Mouse (Mus musculus) spleen, postnatal 36 days (tissue): ENCODE results near the gene Dnah2.
A peak's percentile ranks its signal among the peaks of the same experiment; 100 is the strongest.

Source experiments
- DNase-seq, 2 experiments: peaks; one replicate each; pipeline ENCODE4 v3.0.0; 2022; ENCODE audit warnings: low spot score in 2 of 2, mixed read lengths in 1 of 2

Dnah2 gene

DNA sequence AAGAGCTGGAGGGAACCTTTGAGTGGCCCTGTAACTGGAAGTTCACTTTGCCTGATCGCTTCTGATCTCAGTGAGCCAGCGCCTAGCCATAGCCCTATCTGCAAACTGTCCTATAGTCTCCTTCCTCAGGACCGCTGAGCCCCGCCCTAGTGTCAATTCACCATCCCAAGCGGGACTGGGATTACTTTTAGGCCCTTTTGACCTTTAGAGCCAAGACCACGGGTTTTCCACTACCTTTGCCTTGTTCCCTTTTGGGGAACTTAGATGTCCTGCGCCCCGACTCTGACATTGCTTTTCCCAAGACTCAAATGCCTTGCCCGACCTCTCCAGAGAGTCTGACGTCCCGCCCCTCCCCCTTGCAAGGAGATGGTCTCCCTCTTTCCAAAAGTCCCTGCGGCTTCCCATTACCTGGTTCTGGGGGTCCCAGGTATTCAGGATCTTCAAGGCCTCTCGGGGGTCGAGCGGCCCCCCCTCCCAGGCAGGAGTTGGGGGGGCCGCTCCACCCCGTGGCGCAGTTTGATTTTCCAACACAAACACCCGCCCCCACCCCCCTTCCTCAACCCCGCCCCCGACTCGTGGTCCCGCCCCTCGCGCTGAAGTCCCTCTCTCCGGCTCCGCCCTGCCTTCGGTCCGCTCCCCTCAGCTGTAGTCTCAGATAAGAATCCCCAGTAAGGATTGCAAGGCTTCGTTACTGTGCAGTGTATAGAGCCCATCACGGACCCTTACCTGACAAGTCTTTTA lies 128.9 kb downstream of the Dnah2 start:
- peak in 1 of 2 experiments; percentile 49 for DNase-seq

DNA sequence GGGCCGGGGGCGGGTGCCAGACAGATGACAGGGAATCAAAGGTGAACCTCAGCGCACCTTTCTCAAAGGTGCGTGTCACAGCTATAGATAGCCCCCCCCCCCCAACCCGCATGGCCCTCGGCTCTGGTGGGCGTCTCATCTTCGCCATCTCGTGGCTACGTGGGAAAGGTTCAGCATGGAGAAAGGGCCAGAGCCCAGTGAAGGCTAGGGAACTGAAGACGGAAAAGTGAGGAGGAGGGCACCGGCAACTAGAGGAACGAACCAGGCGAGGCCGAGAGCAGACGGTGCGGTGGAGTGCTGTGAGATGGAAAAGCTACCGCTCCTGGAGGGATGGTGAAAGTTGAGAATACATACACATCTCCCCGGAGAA lies 129.5 kb downstream of the Dnah2 start:
- no peak for DNase-seq

DNA sequence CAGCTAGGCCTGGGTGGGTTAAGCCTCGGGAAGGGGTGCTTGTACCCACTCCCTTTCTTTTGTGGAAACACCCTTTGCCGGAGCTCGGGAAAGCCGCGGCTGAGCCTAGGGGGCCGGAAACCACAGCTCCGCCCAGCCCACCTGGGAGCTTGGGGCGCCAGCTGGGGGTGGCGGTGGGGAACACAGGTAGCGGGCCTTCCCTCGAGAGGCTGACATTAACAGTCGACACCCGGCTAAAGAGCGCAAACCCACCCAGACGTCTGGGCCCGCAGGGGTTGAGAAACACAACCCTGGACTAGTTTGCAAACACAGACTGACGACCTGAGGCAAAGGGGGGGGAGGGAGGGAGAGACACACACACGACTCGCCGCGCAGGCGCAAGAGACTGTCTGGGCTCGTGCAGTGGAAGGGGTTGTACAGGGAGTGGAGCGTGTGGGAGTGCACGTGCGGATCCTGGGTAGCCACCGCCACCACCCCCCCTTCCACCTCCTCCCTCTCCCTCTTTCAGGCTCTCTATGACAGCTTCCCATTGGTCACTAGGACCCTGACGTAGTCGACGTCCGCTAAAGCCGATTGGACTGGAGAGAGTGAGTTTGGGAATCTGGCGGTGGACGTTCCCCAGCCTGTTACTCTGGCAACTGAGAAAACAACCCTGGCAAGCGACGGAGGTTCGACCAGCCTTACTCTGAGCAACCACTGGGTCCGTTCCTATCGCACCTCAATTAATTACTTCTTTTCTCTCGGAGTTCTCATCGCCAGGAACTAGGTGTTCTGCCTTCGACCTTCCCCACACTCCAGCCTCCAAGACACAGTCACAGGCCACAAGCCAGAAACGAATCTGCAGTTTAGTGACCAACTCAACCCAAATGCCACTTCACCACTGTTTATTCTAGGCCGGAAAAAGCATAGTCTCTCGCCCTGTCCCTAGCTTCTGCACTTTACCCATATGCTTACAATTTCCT lies 130.1 kb downstream of the Dnah2 start:
- peak; percentile 75 to 76 for DNase-seq

DNA sequence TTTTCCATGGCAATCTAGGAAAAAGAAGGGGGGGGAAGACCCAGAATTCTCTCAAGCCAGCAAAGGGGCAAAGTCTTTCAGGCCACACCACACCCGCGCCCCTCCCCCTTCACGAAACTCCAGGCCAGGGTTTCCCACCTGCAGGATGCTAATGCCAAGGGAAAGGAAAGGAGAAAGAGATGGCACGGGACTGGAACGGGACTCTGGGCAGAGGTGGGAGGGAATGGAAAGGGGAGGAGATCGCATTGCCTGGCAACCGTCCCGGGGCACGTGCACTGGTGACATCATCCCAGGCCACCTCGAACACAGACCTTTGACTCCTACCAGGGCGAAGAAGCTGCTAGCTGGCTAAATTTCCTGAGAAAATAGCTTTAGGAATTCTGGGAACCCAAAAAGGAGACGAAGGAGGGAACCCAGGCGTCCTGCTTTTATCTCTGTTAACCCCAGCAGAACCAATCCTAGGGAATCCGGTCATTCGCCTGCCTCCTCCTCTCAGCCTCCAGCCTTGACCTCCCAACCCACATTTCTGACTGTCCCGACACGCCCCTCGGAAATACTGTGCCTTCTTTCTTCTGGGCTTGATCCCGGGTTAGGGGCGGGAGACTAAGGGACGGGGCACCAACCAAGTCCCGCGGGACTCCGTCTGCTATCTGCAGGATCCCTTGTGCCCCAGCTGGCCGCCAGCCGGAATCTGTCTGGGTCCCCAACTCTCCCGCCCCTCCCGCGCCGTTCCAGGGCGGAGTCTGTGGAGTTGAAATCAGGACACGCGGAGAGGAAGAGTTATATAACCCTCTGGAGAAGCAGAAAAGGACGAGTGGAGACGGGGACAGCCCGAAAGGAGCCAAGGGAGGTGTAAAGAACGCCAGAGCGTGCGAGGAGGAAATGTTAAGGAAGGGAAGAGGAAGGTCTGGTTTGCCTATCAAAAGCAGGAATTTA lies 131.2 kb downstream of the Dnah2 start:
- DNase-seq: peak in 1 of 2 experiments; percentile 71

DNA sequence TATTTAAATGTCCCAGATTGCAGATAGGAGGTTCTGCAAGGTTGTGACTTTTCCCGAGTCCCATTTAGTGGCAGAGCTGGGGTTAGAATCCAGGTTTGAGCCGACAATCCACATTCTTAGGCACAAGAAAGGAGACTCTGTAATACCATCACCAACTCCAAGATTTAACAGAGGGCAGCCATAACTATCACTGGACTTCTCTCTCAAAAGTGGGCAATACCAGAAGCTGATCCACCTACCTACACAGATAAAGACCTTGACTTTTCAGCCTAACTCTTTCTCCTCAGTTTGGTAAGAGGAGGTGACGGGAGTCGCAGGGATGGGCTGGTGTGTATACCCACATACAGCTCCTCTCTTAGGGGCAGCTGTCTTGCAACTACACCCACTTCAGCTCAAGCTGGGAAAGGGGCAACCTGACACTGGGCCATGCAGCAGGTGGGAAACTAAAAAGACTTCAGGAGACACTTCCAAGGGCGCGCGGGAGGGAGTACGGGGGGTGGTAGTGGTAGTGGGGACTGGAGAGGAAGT lies 131.9 kb downstream of the Dnah2 start:
- no peak for DNase-seq

DNA sequence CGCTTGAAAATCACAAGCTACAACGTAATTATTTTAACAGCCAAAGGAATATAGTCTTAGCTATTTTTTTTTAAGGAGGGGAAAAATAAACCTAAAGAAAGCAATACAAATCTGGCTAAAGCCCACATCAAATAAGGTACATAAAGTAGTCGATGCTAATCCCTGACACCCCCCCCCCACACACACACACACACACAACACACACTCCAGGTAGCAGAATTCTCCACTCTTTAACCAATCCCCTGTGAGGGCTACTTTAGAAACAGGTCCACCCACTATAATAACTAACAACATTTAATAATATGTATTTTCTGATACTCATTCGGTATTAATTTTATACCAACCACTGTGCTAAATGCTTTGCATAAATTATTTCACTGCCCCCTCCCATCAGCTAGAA lies 132.4 kb downstream of the Dnah2 start:
- DNase-seq: no peak

DNA sequence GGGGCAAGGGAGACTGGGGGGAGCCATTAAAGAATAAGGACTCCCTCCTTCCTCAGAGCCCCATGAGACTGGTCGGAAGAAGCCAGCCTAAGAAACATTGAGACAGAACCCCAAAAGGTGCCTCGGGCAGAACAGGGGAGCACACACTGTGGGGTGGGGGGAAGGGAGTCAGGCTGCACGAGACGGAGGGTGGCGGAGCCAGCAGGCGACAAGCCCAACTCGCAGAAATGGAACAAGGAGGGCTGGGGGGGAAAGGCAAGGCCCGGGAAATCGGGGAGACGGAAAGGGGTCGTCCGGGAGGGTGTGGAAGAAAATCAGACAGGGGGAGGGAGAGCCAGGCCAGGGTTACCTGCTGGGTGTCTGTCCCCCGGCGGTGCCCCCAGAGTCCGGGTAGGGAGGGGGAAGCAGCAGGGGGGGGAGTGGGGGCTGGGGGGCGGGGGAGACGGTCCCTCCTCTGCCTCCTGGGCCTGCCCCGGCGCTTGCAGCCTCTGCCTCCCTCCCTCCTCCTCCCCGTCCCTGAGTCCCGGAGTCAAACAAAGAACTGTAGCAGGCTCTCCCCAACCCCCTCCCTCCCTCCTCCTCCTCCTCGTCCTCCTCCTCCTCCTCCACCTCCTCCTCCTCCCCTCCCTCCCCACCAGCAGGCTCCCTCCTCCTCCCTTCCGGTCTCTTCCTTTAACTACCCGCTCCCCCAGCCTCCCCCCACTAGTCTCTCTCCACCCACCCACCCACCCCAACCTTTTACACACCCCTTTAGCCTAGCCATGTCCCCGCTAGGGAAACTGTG lies 133.1 kb downstream of the Dnah2 start:
- peak in 1 of 2 experiments; percentile 21 for DNase-seq

DNA sequence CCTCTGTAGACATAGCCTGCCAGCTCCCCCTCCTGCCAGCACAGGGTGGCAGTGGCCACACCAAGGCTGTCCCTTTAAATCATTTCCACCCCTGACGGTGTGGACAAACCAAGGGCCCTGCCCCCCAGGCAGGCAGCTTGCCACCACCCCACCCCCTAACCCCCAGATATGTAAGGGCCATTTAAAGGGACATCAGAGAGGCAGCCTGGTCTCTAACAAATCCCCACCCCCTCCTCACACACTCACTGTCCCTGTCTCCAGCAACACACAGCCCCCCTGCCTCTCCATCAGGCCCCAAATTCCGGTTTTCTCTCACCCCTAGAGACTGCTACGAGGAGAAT lies 133.6 kb downstream of the Dnah2 start:
- no peak for DNase-seq

DNA sequence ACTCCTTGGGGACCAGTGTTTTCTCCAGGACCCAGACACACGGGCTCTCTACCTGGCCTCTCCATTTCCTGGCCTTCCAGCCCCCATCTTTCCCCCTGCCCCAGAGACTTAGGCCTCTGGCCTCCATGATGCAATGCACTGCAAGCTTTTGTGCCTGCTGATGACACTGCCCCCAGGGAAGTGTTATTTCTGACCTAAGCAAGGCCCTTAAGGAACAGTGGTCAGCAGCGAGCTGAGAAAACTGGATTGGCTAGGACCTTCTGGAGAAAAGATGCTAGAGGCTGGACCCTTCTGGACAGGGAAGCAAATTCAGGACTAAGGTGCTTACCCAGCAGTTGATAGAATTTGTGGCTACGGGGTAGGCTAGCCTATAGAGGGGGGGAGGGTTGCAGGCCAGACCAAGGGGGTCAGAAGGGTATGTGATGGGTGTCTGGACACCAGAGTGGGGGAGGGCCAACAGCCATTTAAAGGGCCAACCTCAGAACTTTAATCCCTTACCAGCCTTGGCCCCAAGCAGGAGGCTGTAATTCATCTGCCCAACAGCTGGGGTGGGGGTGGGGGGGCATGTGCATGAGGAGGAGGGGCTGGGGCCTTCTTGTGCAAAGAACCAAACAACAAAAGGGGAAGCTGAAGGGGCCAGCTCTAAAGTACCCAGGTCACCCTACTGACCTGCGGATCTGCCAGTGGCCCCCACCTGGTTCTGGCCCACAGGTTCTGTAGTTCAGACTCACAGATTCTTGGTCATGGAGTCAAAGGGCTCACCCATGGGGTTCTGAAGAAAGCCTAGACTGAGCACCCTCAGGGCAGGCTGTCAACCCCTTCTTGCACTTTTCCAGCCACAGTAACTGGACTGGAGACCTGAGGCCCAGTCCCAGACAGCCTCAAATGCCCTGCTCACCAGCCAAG lies 134.2 kb downstream of the Dnah2 start:
- no peak for DNase-seq

DNA sequence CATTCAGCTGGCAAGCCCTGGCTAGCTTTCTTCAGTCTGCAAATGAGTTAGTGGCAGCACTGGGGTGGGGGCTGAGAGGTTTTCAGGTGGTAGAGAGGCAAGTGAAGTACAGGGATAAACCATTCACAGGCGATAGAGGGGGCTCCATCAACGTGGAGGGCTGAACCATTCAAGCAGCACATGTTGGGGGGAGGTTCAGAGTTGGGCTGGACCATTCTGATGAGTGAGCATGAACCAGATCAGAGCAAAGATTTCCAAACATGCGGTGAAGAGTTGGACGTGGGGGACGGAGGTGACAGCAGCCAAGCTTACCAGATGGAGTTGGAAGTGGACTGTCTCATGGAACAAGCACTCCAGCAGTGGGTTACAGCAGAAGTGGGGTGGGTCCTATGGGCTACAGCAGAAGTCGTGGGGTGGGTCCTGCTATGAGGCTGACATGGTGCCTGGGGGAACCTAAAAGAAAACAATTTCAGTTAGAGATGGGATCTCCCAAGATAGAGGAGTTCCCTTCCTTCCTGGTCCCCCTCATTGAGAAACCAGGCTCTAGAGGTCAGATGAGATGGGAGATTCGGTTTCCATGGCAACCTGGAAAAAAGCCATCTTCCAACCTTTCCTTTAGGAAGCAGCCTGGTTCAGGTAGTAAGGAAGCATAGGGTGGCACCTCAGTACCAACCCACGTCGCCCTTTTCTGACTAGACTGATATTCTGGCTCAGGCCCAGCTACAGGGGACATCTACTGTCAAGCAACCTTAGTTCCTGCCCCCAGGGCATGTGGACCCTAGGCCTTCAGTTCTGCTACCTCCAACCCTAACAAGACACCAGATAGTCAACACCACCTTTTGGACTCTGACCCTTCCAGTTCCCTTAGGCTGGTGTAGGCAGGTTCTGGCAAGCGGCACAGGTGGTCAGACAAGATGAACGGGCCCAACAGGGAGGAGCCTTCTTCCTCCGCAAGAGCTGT lies 135.4 kb downstream of the Dnah2 start, which contains the start of gene Kdm6b:
Gene Kdm6b (minus strand): TSS at position 455 of the 961 bp plus-strand sequence.
- DNase-seq: no peak

DNA sequence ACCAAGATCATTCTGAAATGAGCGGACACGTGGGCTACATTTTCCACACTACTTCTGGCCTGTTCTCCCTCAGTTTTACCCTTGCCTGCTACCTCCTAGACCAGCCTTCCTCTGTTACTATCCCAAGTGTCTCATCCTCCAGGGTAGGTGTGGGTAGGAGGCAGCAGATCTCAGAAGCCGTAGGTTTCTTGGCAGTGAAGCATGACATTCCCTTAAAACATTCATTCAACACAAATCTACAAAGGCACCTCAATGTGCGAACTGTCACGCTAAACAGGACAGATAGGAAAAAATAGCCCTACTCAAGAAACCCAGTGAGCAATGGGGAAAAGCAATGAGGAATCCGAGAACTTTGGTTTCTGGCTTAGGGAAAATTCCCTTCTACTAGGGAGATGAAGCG lies 136.4 kb downstream of the Dnah2 start:
- DNase-seq: no peak

DNA sequence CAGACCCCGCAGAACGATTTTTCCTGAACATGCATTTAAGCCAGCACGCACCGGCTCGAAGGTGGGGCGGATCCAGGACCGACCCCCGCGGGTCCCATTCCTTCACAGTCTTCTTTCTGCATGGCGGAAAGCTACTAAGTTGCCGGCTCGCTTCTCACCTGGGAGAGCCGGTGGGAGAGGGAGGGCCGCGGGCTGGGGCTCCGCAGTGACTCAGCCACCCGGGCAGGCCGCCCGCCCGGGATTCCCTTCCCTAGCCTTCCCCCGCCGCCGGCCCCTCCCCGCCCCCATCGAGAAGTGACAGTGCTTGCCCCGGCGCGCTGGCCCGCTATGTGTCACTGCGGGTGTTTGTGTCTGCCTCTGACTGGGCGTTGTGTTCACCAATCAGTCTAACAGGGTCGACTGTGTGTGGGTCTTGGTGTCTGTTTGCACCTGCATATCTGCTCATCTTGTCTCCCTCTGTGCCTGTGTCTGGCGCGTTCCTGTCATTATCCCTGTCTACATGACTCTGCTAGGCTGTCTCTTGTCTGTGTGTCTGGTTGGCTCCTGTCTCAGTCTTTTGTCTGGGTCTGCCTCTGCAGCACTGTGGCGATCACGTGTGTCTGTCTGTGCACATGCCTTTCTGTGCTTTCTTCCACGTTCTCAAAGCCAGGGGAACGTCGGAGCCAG lies 137.2 kb downstream of the Dnah2 start:
- peak; percentile 57 to 62 for DNase-seq

DNA sequence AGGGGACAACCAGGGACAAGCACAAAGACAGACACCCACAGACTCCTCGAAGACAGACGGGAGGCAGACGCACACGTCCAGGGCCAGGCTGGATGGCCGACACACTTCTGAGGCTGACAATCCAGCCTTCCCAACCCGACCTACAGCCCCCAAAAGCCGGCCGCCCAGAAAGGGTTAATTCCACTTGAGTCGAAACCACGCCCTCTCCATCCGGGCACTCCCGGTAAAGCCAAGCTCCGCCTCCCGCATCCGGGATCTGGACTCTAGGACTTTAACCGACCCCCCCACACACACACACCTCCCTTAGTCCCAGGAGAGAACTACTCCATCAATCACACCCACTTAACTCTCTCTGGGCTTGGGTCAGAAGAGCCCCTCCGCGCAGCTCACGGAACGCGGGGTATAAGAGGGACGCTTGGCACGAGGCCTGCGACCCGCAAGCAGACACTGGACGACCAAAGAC lies 137.8 kb downstream of the Dnah2 start:
- peak; percentile 83 to 90 for DNase-seq

DNA sequence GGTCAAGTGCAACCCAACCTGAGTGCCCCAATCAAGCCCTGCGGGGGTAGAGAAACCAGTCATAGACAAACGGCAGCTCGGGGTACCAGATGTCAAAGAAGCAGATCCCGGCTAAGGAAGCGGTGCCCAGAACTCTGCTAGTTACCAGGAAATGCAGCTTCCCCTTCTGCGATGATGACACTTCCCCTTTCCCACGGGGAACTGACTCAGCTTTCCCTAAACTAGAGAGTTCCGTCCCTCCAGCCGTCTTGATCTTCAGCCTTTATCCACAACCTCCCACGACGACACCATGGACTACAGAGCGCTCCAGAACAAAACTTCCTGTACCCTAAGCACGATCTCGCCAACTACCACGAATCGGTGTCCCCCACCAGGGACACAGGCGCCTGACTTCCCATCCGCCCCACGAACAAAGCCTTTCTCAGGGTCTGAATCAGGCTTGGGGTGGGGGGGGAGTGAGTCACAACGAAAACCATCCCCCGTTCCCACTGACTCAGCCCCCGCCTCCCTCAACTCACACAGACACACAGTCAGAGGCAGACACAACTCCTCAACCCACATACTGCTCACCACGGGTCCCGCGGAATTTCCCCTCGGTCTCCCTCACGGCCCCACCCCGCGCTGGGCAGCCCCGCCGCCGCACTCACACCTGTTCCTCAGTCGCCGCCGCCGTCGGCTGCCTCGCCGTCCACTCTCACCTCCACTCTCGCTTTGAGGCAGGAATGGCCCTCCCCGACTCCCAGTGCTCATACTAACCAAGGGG lies 138.4 kb downstream of the Dnah2 start:
- DNase-seq: peak; percentile 80

DNA sequence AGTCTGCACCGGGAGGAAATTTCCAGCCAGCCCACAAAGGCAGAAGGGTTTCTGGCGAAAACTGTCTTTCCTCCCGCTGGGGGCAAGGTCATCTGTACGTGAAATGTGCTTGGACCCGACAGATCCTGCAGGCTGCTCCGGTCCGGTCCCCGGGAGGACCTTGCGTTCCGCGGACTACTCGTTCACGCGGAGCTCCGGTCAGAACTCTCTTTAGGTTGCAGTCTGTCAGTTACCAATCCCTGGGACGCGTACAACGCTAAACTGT lies 138.9 kb downstream of the Dnah2 start:
- DNase-seq: no peak

DNA sequence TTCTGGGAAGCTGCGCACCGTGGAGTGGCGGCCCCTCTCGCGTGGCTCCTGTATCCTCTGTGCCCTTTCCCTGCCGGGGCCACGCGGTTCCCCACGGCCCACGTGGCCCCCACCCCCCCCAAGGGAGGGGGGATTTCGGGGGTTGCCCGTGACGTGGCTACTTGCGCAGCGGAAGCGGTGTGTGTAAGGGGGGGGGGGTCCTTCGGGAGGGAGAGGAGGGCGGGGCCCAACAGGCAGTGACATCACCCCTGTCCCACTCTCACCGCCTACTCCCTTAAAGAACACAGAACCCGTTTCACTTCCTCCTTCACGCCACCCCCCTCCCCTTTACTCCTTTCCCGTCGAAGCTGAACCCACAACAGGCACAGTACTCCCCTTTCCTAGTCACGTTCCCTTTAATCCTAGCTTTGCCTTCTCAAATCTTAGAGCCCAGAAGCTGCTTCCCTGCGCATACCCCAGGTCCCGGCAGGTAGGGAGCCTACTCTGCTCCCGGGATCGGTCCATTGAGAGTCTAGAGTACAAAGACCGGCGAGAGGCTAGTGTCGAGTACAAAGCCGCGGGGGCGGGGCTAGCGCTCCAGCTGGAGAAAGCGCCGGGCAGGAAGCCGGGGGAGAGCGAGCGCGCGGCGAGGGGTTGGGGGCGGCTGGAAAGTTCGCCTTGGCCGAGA lies 139.4 kb downstream of the Dnah2 start:
- peak; percentile 86 to 87 for DNase-seq
